Mouse (Mus musculus) ES-E14 (cell line): Measurements from ENCODE around the gene Crebrf. TPM values are rescaled to one million over a fixed set of nuclear protein-coding genes. Genes with fewer than 3 reads are reported as not detected.

Experiments
- DNase-seq: peaks from one replicate; pipeline ENCODE4 v3.0.0-alpha.2; 2013; ENCODE audit warnings: low read depth, low spot score
- H3K27ac ChIP-seq: 2 replicates; pipeline ENCODE4 v1.5.1; 2012; ENCODE audit warnings: low read depth, mild to moderate bottlenecking, low read length, moderate library complexity, mixed read lengths; ENCODE audit not compliant: poor library complexity, insufficient read depth, severe bottlenecking
- H3K36me3 ChIP-seq: 2 replicates; pipeline ENCODE4 v1.6.1; 2012; ENCODE audit warnings: mild to moderate bottlenecking, low read length, moderate library complexity, mixed read lengths; ENCODE audit not compliant: control insufficient read depth, poor library complexity, insufficient read depth, severe bottlenecking
- H3K4me1 ChIP-seq, 2 experiments: fragments of 150-350 bp in 1 of 2; sonication (generic) in 1 of 2; 2 replicates each; pipeline ENCODE4 v1.6.1; 2012; ENCODE audit warnings: low read length in 2 of 2, mild to moderate bottlenecking in 1 of 2, mixed read lengths in 1 of 2; ENCODE audit not compliant: control insufficient read depth in 2 of 2, insufficient read depth in 2 of 2, poor library complexity in 1 of 2
- H3K4me3 ChIP-seq, 2 experiments: fragments of 150-350 bp in 1 of 2; sonication (generic) in 1 of 2; 2 replicates each; pipeline ENCODE4 v1.5.1; 2012; ENCODE audit warnings: low read length in 2 of 2, low read depth in 1 of 2, mild to moderate bottlenecking in 1 of 2, mixed read lengths in 1 of 2; ENCODE audit not compliant: insufficient read depth in 1 of 2, poor library complexity in 1 of 2, severe bottlenecking in 1 of 2
- H3K9ac ChIP-seq: 2 replicates; pipeline ENCODE4 v1.6.1; 2012; ENCODE audit warnings: low read depth, mild to moderate bottlenecking, low read length, mixed read lengths; ENCODE audit not compliant: poor library complexity, insufficient read depth, severe bottlenecking
- H3K9me3 ChIP-seq: fragments of 150-350 bp; sonication (generic); 2 replicates; pipeline ENCODE4 v1.6.1; 2012; ENCODE audit warnings: low read depth, mild to moderate bottlenecking, low read length; ENCODE audit not compliant: control insufficient read depth, insufficient read depth
- CHD2 ChIP-seq: IDR thresholded peaks from 2 replicates; pipeline ENCODE4 v1.6.1; 2014; ENCODE audit warnings: mild to moderate bottlenecking, low read depth, low read length, inconsistent platforms
- HCFC1 ChIP-seq: IDR thresholded peaks from 2 replicates; pipeline ENCODE4 v1.6.1; 2012; ENCODE audit warnings: low read length, inconsistent platforms, borderline replicate concordance; ENCODE audit not compliant: insufficient read depth
- MAFK ChIP-seq: IDR thresholded peaks from 2 replicates; pipeline ENCODE4 v1.6.1; 2014; ENCODE audit warnings: mild to moderate bottlenecking, low read depth, low read length, inconsistent platforms; ENCODE audit not compliant: insufficient read depth
- ZC3H11A ChIP-seq: IDR thresholded peaks from 2 replicates; pipeline ENCODE4 v1.6.1; 2012; ENCODE audit warnings: low read depth, mild to moderate bottlenecking, inconsistent platforms, low read length, borderline replicate concordance
- ZNF384 ChIP-seq: IDR thresholded peaks from 2 replicates; pipeline ENCODE4 v1.6.1; 2012; ENCODE audit warnings: low read depth, low read length, inconsistent platforms
- in situ Hi-C, 2 experiments: fragments of 600-800 bp; cut with MboI; formaldehyde crosslinking; loops; one replicate each; pipeline ENCODE4 v1.15.1; 2025; ENCODE audit warnings: low sequenced_read_pairs in 2 of 2, inconsistent platforms in 1 of 2; ENCODE audit not compliant: unreplicated experiment in 2 of 2
- total RNA-seq: library from RNA; depleted of rRNA; stranded (reverse); fragments of 300-350 nt; gene quantifications from 2 replicates; pipeline ENCODE4 v1.2.3, GENCODE M21; 2012

The Crebrf gene
- total RNA-seq, 1 experiment = 16.6 TPM

- DNase-seq = no peak
- TF ChIP-seq MAFK (no peak), CHD2 (no peak), ZNF384 (no peak), ZC3H11A (no peak), HCFC1 (no peak)
- peaks cover 31% of the 10 kb centered on the region; the same call in 1 of the 2 replicates for H3K36me3 ChIP-seq
Observed at GRCm38 (mm10) chr17:26789460-26790268, 74.2 kb downstream of the Crebrf start.

GRCm38 (mm10) chr17:26790269-26791214, 75.1 kb downstream of the Crebrf start:
- Histone ChIP-seq H3K27ac (no peak overlapping the region), H3K36me3 (peaks cover 31% of the 10 kb centered on the region; the same call in 1 of the 2 replicates)
- in situ Hi-C loops = loop anchor here in 1 of 2 experiments (10.0 kb wide), 1 partner anchor 94 kb away; no protein-coding TSS in a partner anchor

More at GRCm38 (mm10) chr17:26789460-26790268, 74.2 kb downstream of the Crebrf start:
- H3K9me3 ChIP-seq = no peaks in the 10 kb centered on the region
- H3K9ac ChIP-seq = no peak overlapping the region
- H3K27ac ChIP-seq = no peak overlapping the region
- in situ Hi-C loops = loop anchor here in 1 of 2 experiments (10.0 kb wide), 1 partner anchor 95 kb away; no protein-coding TSS in a partner anchor
- no peak overlapping the region for H3K4me3 ChIP-seq
- H3K4me1 ChIP-seq = 0 out of 4 replicates have a peak, but pooled peaks cover 0 to 3% of the 10 kb centered on the region in 2 experiments

GRCm38 (mm10) chr17:26791580-26791979, 76.1 kb downstream of the Crebrf start:
- in situ Hi-C loops = loop anchor here in 1 of 2 experiments (10.0 kb wide), 1 partner anchor 93 kb away; no protein-coding TSS in a partner anchor
- 0 out of 4 replicates have a peak, but pooled peaks cover 0 to 3% of the 10 kb centered on the region in 2 experiments for H3K4me1 ChIP-seq
- H3K9ac ChIP-seq = no peak overlapping the region
- no peak for TF ChIP-seq HCFC1
- TF ChIP-seq MAFK = no peak
- no peak for TF ChIP-seq ZC3H11A
- TF ChIP-seq CHD2 = no peak
- no peak for TF ChIP-seq ZNF384
- H3K9me3 ChIP-seq = no peaks in the 10 kb centered on the region
- H3K27ac ChIP-seq = no peak overlapping the region
- no peak for DNase-seq
- H3K4me3 ChIP-seq = no peak overlapping the region
- H3K36me3 ChIP-seq = peaks cover 30% of the 10 kb centered on the region; the same call in 1 of the 2 replicates

More at GRCm38 (mm10) chr17:26790269-26791214, 75.1 kb downstream of the Crebrf start:
- H3K9ac ChIP-seq = no peak overlapping the region
- 0 out of 4 replicates have a peak, but pooled peaks cover 0 to 3% of the 10 kb centered on the region in 2 experiments for H3K4me1 ChIP-seq
- TF ChIP-seq ZNF384 (no peak), HCFC1 (no peak), CHD2 (no peak), MAFK (no peak), ZC3H11A (no peak)
- no peak for DNase-seq
- H3K9me3 ChIP-seq = no peaks in the 10 kb centered on the region
- no peak overlapping the region for H3K4me3 ChIP-seq

- in situ Hi-C loops = loop anchor here in 1 of 2 experiments (10.0 kb wide), 1 partner anchor 93 kb away; no protein-coding TSS in a partner anchor
- TF ChIP-seq ZNF384 = no peak
- no peak for TF ChIP-seq MAFK
- no peak for TF ChIP-seq ZC3H11A
- TF ChIP-seq HCFC1 = no peak
- no peak for TF ChIP-seq CHD2
- no peak for DNase-seq
Observed at GRCm38 (mm10) chr17:26792096-26792495, 76.6 kb downstream of the Crebrf start.

More at GRCm38 (mm10) chr17:26792096-26792495, 76.6 kb downstream of the Crebrf start:
- peaks cover 27% of the 10 kb centered on the region; the same call in 1 of the 2 replicates for H3K36me3 ChIP-seq
- no peak overlapping the region for H3K27ac ChIP-seq
- no peak overlapping the region for H3K4me3 ChIP-seq
- 0 out of 4 replicates have a peak, but pooled peaks cover 0 to 3% of the 10 kb centered on the region in 2 experiments for H3K4me1 ChIP-seq
- H3K9me3 ChIP-seq = no peaks in the 10 kb centered on the region
- no peak overlapping the region for H3K9ac ChIP-seq
